Mouse (Mus musculus) midbrain, embryonic 12.5 days (tissue): Measurements from ENCODE around the gene Fancc. TPM values are rescaled to one million over a fixed set of nuclear protein-coding genes. Genes with fewer than 3 reads are reported as not detected.
"Not testable (repeated sequence)": the region's sequence is repeated elsewhere in the genome, so short reads cannot be mapped to it uniquely, and the experiment has no call there.

Experiments
- ATAC-seq: fragments of 200-750 bp; cut with Nextera tagmentation; 2 replicates; pipeline ENCODE4 v1.8.0; 2017; ENCODE audit warnings: low read depth, moderate TSS enrichment, moderate library complexity; ENCODE audit not compliant: low FRiP score
- H3K27ac ChIP-seq: fragments of 300-500 bp; sonication (generic); replicated peaks from 2 replicates; pipeline ENCODE4 v1.5.1; 2016; ENCODE audit warnings: mild to moderate bottlenecking
- H3K27me3 ChIP-seq: fragments of 300-500 bp; sonication (generic); 2 replicates; pipeline ENCODE4 v1.6.1; 2016; ENCODE audit warnings: mild to moderate bottlenecking
- H3K36me3 ChIP-seq: fragments of 300-500 bp; sonication (generic); 2 replicates; pipeline ENCODE4 v1.6.1; 2016
- H3K4me1 ChIP-seq: fragments of 300-500 bp; sonication (generic); 2 replicates; pipeline ENCODE4 v1.6.1; 2016
- H3K4me2 ChIP-seq: fragments of 300-500 bp; sonication (generic); replicated peaks from 2 replicates; pipeline ENCODE4 v1.6.1; 2016; ENCODE audit warnings: mild to moderate bottlenecking, moderate library complexity
- H3K4me3 ChIP-seq: fragments of 300-500 bp; sonication (generic); 2 replicates; pipeline ENCODE4 v1.5.1; 2016; ENCODE audit warnings: mild to moderate bottlenecking
- H3K9ac ChIP-seq: fragments of 300-500 bp; sonication (generic); replicated peaks from 2 replicates; pipeline ENCODE4 v1.6.1; 2016; ENCODE audit warnings: mild to moderate bottlenecking, moderate library complexity
- H3K9me3 ChIP-seq: fragments of 300-500 bp; sonication (generic); 2 replicates; pipeline ENCODE4 v1.6.1; 2016; ENCODE audit warnings: mild to moderate bottlenecking
- WGBS: fragments of 180-500 bp; shearing (Covaris S2); methylation state at CpG from one replicate; pipeline ENCODE4 v1.1.7; 2016; 5-methylcytosine and 5-hydroxymethylcytosine counted together
- polyA plus RNA-seq: library from polyadenylated mRNA; unstranded; fragments of >200 nt; fragmentation: Nextera tagmentation; extraction: Ambion mirVana; gene quantifications from 2 replicates; pipeline ENCODE4 v1.2.1, GENCODE M21; 2016

Gene Fancc
- polyA plus RNA-seq, 1 experiment from 2014 or later, result 24.8 TPM

DNA sequence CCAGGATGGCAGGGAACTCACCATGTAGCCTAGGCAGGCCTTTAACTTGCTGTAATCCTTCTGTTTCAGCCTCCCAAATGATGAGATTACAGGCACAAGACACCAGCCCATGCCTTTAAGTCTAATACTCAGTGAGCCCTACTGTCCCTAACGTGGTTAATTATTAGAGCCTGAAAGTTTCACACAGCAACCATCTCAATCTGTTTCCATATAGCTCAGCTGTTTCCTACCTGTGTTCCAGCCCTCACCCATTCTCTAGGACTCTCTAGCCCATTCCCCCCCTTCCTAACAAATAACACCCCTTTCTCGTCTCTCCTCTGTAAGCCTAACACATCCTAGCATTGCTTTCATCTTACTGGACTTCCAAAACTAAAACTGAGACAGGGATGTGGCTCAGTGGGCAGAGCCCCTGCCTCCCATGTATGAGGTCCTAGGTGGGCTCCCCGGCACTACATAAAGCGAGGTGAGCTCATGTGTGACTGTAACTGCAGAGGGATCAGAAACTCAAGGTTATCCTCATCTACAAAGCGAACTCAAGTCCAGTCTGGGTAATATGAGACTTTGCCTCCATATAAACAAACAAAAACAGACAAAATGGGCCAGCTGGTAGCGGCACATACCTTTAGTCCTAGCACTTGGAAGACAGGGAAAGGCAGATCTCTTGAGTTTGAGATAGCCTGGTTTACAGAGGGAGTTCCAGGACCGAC, 123.5 kb downstream of the Fancc start:
- no peaks in the 10 kb centered on the region for H3K9me3 ChIP-seq
- no peaks in the 10 kb centered on the region for H3K27me3 ChIP-seq
- no peak overlapping the region for H3K4me3 ChIP-seq
- H3K4me1 ChIP-seq, result no peaks in the 10 kb centered on the region
- no peak overlapping the region for H3K4me2 ChIP-seq
- H3K36me3 ChIP-seq, result no peaks in the 10 kb centered on the region
- H3K27ac ChIP-seq, result no peak overlapping the region
- 91% methylated on average over 7 of the region's 7 CpGs for WGBS
- H3K9ac ChIP-seq, result no peak overlapping the region
- ATAC-seq, result no peak

DNA sequence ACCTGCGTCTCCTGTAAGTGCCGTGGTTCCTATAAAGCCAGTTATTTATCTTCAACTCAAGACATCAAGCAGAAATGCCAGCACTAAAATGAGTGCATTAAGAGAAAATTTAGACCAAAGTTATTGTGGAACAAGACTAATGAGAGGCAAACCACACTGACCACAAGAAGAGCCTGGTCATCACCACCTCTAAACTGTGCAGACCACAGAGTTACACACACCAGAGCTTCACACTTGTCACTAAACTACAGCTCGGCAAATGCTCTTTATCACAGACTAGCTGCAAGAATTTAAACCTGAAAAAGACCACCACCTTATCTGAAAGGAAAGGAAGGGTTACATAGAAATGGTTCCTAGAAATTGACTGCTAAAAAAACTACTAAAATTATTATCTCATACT, 135.3 kb downstream of the Fancc start:
- Histone ChIP-seq H3K27ac (no peak overlapping the region), H3K27me3 (no peaks in the 10 kb centered on the region), H3K9me3 (no peaks in the 10 kb centered on the region), H3K9ac (no peak overlapping the region), H3K4me3 (no peak overlapping the region), H3K4me2 (no peak overlapping the region), H3K4me1 (no peaks in the 10 kb centered on the region), H3K36me3 (no peaks in the 10 kb centered on the region)
- no peak for ATAC-seq
- WGBS, result 87% methylated on average over 3 of the region's 3 CpGs

DNA sequence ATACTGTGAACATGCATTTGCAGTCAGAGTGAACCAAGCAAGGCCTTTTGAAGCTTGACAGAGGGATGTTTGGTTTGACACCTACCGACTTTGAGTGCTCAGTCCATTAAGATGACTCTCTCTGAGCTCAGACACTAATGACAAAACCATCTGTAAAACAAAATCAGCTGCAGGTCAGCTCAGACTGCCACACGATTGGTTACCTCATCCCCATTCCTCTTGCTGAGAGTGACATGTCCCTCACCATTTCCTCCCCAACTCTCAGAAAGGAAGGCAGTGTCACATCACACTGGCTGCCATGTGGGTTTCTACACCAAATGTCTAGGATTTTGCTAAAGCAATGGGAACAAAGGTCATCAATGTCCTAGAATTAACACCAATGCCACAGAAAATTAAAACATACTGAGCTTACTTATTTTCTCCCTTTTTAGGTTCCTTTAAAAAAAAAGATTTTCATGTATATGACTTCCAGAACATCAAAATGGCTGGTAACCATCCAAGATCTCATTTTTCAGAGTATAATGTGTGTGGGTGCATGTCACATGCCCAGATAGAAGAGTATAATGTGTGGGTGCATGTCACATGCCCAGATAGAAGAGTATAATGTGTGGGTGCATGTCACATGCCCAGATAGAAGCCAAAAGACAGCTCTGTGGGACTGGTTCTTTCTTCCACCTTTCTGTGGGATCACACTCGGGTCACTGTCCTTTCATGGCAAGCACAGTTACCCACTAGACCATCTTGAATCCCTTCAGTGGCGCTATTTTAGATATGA, 136.8 kb downstream of the Fancc start:
- Histone ChIP-seq H3K27me3 (no peaks in the 10 kb centered on the region), H3K9ac (no peak overlapping the region), H3K4me1 (no peaks in the 10 kb centered on the region), H3K9me3 (no peaks in the 10 kb centered on the region), H3K4me2 (no peak overlapping the region), H3K27ac (no peak overlapping the region), H3K36me3 (no peaks in the 10 kb centered on the region), H3K4me3 (no peak overlapping the region)
- no peak for ATAC-seq
- 88% methylated on average over 4 of the region's 4 CpGs for WGBS

DNA sequence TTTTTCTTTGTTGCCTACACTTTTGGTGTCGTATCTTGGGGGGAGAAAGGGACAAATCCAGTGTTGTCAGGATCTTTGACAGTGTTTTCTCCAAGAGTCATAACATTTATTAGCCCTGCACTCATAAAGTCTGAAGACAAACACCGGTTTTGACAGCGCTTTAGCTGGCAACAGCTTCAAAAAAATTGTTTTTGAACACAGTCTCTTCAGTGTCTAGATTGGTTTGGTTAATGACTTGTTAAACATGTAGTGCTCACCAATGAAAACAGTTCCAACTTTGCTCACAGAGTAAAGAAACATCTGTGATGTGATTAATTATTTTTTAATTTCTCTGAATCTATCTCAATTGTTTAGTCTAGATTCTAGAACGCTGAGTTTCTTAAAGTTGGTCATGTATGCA, 137.7 kb downstream of the Fancc start:
- H3K27me3 ChIP-seq, result no peaks in the 10 kb centered on the region
- ATAC-seq, result no peak
- H3K4me3 ChIP-seq, result no peak overlapping the region
- H3K9ac ChIP-seq, result no peak overlapping the region
- H3K36me3 ChIP-seq, result no peaks in the 10 kb centered on the region
- H3K4me1 ChIP-seq, result no peaks in the 10 kb centered on the region
- WGBS, result 97% methylated on average over 4 of the region's 4 CpGs
- H3K4me2 ChIP-seq, result no peak overlapping the region
- no peak overlapping the region for H3K27ac ChIP-seq
- H3K9me3 ChIP-seq, result no peaks in the 10 kb centered on the region

DNA sequence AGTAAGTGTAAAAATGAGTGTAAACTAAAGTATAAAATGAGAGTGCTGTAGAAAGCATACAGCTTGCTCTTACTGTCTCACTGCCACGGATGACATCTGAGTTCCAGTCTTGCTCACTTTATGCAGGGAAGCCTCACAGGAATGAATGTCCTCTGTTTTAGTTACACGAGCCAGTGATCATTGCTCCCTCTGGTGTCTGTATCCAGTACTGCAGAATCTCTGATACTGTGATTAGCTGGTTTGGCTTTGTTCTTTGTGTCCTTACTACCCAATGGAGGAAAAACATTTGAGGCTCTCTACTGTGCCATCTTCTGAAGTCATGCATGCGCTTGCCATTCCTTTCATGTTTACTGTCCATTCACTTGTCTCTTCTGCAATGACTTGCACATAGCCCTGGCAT, 140.5 kb downstream of the Fancc start:
- WGBS, result 36% methylated on average over 3 of the region's 3 CpGs
- Histone ChIP-seq H3K4me2 (no peak overlapping the region), H3K27ac (no peak overlapping the region), H3K36me3 (no peaks in the 10 kb centered on the region), H3K27me3 (no peaks in the 10 kb centered on the region), H3K9me3 (no peaks in the 10 kb centered on the region), H3K4me1 (no peaks in the 10 kb centered on the region), H3K9ac (no peak overlapping the region), H3K4me3 (no peak overlapping the region)
- ATAC-seq, result 0 out of 2 replicates have a peak, but pooled peaks have one; percentile 52

DNA sequence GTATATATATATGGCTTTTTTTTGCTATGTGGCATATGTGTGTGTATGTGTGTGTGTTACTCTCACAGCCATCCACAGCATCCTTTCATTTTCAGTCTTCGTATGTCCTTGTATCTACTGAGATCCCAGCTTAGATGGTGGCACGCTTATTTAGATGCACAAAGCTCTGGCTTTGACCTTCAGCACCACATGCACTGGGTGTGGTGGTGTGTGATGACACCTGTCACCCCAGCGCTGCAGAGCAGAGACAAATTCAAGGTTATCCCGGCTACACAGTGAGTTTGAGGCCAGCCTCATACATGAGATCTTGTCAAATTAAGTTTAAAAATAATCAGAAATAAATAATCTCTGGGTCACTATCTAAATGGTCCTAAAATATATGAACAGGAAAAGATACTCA, 141.0 kb downstream of the Fancc start:
- no peaks in the 10 kb centered on the region for H3K27me3 ChIP-seq
- no peaks in the 10 kb centered on the region for H3K36me3 ChIP-seq
- ATAC-seq, result no peak
- 94% methylated on average over 4 of the region's 4 CpGs for WGBS
- H3K27ac ChIP-seq, result no peak overlapping the region
- no peak overlapping the region for H3K9ac ChIP-seq
- no peak overlapping the region for H3K4me2 ChIP-seq
- H3K4me1 ChIP-seq, result no peaks in the 10 kb centered on the region
- no peak overlapping the region for H3K4me3 ChIP-seq
- no peaks in the 10 kb centered on the region for H3K9me3 ChIP-seq

DNA sequence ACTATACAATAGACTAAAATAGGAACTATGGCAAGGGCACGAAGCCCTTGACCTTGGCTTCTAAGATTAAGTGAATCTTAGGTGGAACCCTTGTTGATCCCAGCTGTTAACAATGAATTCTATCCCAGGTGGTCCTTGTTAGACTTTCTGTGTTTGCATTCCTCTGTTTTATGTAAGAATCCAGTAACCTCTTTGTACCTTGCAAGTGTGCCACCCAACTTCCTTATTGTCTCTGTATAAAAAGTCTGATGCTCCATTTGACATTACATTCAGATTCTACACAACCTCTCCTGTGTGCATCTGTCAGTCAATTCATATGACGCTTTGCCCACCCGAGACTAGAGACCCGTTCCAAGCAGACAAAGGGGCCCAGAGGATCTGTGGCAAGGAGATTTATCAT, 143.8 kb downstream of the Fancc start:
- not testable (repeated sequence) for H3K4me1 ChIP-seq, H3K4me2 ChIP-seq, H3K9ac ChIP-seq, H3K9me3 ChIP-seq, H3K36me3 ChIP-seq, ATAC-seq, H3K4me3 ChIP-seq, H3K27me3 ChIP-seq, H3K27ac ChIP-seq
- WGBS, result 77% methylated on average over 4 of the region's 4 CpGs

DNA sequence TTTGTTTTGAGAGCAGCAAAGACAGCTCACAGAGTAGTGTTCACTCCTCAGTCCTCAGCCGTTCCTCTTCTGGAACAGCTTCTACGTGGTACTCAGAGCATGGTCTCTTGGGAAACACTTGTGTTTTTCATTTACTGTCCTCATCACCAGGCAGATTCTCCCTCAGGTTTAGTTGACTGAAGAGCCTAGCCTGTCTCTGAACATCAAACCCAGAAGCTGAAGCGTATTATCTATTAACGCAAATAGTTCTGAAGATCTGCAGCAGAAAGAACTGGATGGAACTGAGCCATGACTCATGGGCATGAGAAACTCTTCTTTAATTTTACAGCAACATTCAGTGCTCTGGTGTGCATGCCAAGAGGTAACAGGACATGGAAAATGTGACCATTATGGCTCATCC, 147.0 kb downstream of the Fancc start:
- Histone ChIP-seq H3K4me3 (no peak overlapping the region), H3K27me3 (no peaks in the 10 kb centered on the region), H3K9ac (no peak overlapping the region), H3K9me3 (no peaks in the 10 kb centered on the region), H3K4me1 (no peaks in the 10 kb centered on the region), H3K27ac (no peak overlapping the region), H3K36me3 (no peaks in the 10 kb centered on the region), H3K4me2 (no peak overlapping the region)
- WGBS, result 96% methylated on average over 4 of the region's 4 CpGs
- ATAC-seq, result no peak

DNA sequence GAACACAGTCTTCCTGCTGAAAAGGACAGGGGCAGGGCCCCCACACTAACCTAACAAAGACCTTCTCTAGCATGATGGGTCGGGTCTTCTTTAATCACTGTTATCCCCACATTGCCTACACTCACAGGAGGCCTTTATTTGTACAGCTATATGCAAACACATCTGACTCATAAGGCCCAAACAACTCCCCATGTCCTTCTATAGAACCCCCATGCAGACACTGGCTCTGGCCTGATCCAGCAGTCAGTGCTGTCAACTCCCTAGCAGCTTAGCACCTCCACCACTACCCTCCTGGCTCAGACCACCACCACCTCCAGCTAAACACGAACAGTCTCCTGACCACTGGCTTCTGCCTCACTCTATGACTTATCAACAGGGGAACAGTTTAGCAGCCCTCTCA, 149.4 kb downstream of the Fancc start:
- Histone ChIP-seq H3K9ac (no peak overlapping the region), H3K27ac (no peak overlapping the region), H3K36me3 (no peaks in the 10 kb centered on the region), H3K4me1 (no peaks in the 10 kb centered on the region), H3K9me3 (no peaks in the 10 kb centered on the region), H3K4me2 (no peak overlapping the region), H3K4me3 (no peak overlapping the region), H3K27me3 (no peaks in the 10 kb centered on the region)
- no peak for ATAC-seq
- WGBS, result 93% methylated on average over 2 of the region's 2 CpGs

DNA sequence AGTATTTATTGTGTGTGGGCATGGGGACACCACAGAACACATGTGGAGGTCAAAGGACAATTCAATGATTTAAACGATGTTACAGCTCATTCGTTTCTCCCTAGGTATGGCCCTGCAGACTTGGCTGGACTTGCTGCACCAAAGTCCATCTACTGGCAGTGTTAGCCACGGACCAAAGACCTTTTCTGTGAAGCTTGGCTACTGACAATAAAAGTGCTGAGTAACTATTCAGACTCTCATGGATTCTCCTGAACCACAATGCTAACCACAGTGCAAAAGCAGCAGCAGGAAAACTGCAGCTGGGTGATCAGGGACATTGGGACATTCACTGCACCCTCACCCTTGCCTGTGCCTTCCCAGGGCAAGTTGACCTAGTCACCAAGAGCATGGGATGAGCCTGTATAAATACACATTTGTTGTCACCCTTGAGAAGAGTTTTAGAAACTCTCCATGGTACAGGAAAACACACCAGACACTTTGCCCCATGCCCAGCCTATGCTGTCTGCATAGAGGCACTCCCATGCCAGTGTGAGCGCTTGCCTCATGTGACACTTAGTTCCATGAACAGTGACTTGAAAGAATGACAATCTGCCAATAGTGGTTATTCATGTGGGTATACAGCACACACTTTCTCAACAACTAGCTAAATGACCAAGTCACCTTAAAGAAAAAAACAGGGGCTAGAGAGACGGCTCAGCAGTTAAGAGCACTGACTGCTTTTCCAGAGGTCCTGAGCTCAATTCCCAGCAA, 151.4 kb downstream of the Fancc start:
- no peaks in the 10 kb centered on the region for H3K36me3 ChIP-seq
- WGBS, result 79% methylated on average over 5 of the region's 5 CpGs
- H3K9me3 ChIP-seq, result no peaks in the 10 kb centered on the region
- H3K27ac ChIP-seq, result no peak overlapping the region
- H3K4me2 ChIP-seq, result no peak overlapping the region
- no peak for ATAC-seq
- H3K4me1 ChIP-seq, result no peaks in the 10 kb centered on the region
- H3K4me3 ChIP-seq, result no peak overlapping the region
- H3K27me3 ChIP-seq, result no peaks in the 10 kb centered on the region
- no peak overlapping the region for H3K9ac ChIP-seq

DNA sequence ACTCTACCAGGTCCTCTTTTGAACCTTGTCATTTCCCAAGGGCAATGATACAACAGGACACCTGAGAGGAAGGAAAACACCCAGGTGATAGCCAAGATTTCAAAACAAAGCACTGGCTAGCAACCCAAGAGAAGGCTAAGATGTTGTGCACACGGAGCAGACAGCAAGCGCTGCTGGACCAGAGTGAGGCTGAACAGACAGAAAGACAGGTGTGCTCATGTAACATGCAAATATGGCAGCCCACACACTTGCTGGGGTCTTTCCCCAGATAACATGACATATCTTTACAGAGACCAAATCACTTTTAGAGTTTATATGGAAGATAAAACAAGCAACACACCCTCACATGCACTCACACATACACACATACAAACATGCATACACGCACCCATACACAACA, 152.6 kb downstream of the Fancc start:
- Histone ChIP-seq H3K27me3 (peaks cover under 1% of the 10 kb centered on the region; the same call in 1 of the 2 replicates), H3K36me3 (peaks cover 3% of the 10 kb centered on the region; the same call in 1 of the 2 replicates), H3K4me3 (no peak overlapping the region), H3K4me1 (no peaks in the 10 kb centered on the region), H3K9me3 (no peaks in the 10 kb centered on the region), H3K4me2 (no peak overlapping the region), H3K27ac (no peak overlapping the region), H3K9ac (no peak overlapping the region)
- ATAC-seq, result no peak
- WGBS, result 94% methylated on average over 3 of the region's 3 CpGs

DNA sequence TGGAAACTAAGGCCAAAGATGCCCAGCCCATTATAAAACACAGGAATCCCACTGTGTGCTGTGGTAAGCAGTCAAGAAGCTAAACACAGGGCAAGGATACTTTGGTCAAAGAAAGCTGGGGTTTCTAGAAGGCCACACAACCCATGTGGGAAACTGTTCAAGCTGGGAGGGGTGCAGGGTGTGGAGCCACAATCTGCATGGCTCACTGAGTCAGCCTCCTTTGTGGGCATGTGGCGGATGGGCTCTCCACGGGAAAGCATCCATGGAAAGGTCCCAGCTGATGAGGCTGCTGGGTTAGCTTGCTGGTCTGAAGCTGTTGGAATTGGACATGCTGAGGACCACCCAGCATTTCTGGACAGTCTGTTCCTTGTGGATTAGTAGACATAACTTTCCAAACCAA, 154.3 kb downstream of the Fancc start:
- H3K4me2 ChIP-seq, result no peak overlapping the region
- peaks cover 11% of the 10 kb centered on the region for H3K27me3 ChIP-seq
- no peaks in the 10 kb centered on the region for H3K9me3 ChIP-seq
- H3K9ac ChIP-seq, result no peak overlapping the region
- H3K4me1 ChIP-seq, result 0 out of 2 replicates have a peak, but pooled peaks cover under 1% of the 10 kb centered on the region
- ATAC-seq, result no peak
- H3K27ac ChIP-seq, result no peak overlapping the region
- WGBS, result 78% methylated on average over 2 of the region's 2 CpGs
- no peak overlapping the region for H3K4me3 ChIP-seq
- H3K36me3 ChIP-seq, result peaks cover 3% of the 10 kb centered on the region; the same call in 1 of the 2 replicates
